Mouse (Mus musculus) monocyte, adult 5-6 weeks (primary cell): ENCODE measurements around the gene Coro2b. TPM values are rescaled to one million over a fixed set of nuclear protein-coding genes. Genes with fewer than 3 reads are reported as not detected.

ENCODE experiments used
- ATAC-seq: fragments of 153-309, 156-312 bp; replicated peaks from 2 replicates; pipeline ENCODE4 v1.8.0; 2017; ENCODE audit warnings: mild to moderate bottlenecking; ENCODE audit not compliant: low TSS enrichment, insufficient number of reproducible peaks, severe bottlenecking, poor library complexity, low FRiP score
- total RNA-seq: library from RNA; stranded (forward); fragments of 200-1000, 200-491, 200-594 nt; gene quantifications from 3 replicates; pipeline ENCODE4 v1.2.3, GENCODE M21; 2017

Coro2b gene
- total RNA-seq, 1 experiment from 2014 or later, result not detected

DNA sequence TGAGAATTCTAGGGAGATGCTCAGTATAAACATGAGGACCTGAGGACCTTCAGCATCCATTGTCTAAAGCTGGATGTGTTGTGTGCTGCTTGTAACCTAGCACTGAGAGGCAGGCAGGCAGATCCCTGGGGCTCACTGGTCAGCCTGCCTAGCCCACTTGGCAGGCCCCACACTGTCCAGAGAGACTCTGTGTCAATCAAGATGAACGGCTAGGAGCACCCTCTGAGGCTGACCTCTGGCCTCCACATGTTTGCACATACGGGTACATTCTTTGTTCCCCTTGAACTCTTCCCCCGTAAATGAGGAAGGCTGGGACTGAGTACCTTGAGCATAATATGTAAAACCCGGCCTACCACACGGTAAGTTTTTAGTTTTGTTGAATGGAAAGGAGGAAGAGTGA lies 156.5 kb downstream of the Coro2b start:
- ATAC-seq, result no peak

DNA sequence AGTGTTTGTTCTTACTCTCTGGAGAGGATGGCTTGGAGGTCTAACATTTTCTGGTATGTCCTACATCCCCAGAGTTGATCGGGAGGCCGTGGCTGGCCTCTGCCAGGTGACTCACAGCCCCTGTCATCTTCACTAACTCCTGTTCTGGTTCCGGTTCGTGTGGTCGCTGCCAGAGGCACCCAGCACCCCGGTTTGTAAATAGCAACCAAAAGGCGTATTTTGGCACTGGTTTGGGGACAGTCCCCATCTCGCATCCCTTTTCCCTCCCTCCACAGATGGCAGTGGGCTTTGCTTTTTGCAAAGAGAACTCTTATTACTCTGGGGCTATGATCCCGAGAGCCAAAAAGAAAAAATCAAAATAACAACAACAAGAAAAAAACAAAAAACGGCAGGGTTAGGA lies 158.9 kb downstream of the Coro2b start:
- ATAC-seq, result no peak

DNA sequence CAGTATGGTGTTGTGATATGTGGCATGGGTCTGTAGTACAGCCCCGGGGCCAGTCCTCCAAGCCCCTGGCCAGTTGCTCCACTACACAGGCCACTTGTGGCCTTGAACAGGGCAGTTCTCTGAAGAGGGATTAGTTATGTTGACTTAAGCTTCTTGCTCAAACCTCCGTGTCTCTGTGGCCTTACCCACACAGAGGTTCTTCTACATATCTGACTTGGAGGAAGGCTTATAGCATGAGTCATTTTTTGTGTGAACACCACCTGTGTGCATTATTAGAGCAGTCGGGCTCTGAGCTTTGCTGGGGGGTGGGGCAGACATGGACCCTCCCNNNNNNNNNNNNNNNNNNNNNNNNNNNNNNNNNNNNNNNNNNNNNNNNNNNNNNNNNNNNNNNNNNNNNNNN lies 162.6 kb downstream of the Coro2b start:
- no peak for ATAC-seq

GRCm38 (mm10) chr9:62373222-62374123 lies 163.4 kb downstream of the Coro2b start:
- peak; percentile 40 for ATAC-seq

GRCm38 (mm10) chr9:62372556-62373221 lies 164.2 kb downstream of the Coro2b start:
- ATAC-seq, result no peak

GRCm38 (mm10) chr9:62371745-62372555 lies 164.9 kb downstream of the Coro2b start:
- ATAC-seq, result no peak

DNA sequence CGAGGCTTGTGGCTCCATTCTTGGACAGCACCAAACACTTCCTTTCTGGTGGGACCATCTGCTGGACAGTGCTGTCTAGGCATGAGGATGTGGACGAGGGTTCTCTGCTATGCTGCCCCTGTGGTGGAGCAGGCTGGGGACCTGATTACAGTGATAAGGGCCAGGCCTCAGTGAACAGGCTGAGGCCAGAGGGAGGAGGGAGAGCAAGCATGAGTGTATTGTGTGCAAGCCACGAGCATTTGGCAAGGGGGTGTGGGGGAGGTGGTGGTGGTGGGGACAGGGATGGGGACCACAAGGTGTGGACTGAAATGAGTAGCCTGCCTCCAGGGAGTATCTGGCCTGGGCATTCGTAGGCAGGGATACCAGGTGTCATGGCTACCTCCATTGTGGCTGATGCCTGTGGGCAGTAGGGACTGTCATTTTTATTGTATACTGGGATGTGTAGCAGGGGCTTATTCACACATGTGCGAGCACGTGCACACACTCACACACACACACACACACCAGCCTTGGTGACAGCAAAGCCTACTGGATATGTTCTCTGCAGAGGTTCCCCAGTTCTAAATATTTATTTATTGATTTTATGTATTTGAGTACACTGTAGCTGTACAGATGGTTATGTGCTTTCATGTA lies 166.1 kb downstream of the Coro2b start:
- no peak for ATAC-seq

- no peak for ATAC-seq
Observed at GRCm38 (mm10) chr9:62370186-62370585, 166.7 kb downstream of the Coro2b start.

Other genes starting within 250 kb of the Coro2b start
- gene Anp32a, start 195.8 kb downstream of the Coro2b start, total RNA-seq, result 648 to 883 TPM (median 742 TPM) in 3 replicates
- not detected in 3 replicates for gene Itga11, start 140.8 kb upstream of the Coro2b start, total RNA-seq